Mouse (Mus musculus): ENCODE measurements at regions not wholly inside any gene's neighbourhood (a gene's known extent, or its start where the extent isn't known, plus 50 kb on each side); places are given as distances from the start of the nearest gene placed in this dataset.
A peak's percentile ranks its signal among the peaks of the same experiment; 100 is the strongest.

- ATAC-seq, result no peak
Observed at GRCm38 (mm10) chr13:102031416-102031815, 263.4 kb upstream of the Pik3r1 start.

DNA sequence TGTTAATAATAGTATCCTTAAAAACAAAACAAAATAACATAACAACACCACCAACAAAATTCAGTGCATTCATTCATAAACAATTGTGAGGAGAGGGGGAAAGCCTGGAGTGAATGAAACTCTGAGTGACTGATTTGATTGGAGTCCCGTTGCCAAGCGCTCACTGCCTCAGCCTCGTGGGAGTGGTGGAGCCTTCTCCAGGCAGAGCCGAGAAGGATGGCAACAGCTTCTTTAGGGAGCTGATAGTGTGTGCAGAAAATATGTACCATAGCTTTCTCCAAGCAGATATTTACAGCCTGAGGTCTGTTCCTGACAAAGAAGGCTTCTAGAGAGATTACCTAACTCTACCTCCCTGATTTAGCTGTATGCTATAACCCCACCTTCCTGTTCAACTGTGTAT lies 266.5 kb upstream of the Pik3r1 start:
- ATAC-seq, result no peak

DNA sequence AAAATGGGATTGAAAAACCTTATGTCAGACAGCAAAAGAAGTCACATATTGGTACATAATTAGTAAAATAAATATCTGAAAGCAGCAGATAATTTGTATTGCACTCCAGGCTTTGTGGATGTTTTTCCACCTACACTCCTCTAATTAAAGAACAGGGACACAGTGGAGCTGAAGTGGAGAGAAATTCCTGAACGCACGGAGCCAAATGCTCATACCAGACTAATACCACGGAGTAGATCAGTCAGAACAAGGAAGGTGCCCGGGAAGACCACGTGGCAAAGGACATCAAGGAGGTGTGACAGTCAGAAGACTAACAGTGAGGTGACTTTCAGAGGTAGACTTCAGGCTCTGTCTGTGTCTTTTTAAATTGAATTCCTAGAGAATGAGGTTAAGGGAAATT lies 268.0 kb upstream of the Pik3r1 start:
- no peak for ATAC-seq

GRCm38 (mm10) chr13:102036819-102037624 lies 269.0 kb upstream of the Pik3r1 start:
- ATAC-seq, result no peak

DNA sequence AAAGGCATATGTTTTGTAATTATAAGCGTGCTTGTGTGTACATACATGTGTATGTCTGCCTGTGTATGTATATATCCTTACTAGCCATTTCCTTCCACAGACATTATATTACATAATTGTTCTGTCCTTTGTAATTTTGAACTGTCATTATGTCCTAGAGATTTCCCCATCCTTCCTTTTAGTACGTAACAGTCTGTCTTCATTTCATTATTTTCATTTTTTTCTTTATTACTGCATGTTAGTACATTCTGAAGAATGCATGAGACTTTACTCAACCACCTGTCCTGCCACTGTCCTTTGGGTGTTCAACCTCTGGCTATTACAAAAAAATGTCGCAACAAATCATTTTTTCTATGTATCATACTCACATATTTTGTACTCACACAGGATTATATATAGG lies 292.2 kb upstream of the Pik3r1 start:
- no peak for ATAC-seq

DNA sequence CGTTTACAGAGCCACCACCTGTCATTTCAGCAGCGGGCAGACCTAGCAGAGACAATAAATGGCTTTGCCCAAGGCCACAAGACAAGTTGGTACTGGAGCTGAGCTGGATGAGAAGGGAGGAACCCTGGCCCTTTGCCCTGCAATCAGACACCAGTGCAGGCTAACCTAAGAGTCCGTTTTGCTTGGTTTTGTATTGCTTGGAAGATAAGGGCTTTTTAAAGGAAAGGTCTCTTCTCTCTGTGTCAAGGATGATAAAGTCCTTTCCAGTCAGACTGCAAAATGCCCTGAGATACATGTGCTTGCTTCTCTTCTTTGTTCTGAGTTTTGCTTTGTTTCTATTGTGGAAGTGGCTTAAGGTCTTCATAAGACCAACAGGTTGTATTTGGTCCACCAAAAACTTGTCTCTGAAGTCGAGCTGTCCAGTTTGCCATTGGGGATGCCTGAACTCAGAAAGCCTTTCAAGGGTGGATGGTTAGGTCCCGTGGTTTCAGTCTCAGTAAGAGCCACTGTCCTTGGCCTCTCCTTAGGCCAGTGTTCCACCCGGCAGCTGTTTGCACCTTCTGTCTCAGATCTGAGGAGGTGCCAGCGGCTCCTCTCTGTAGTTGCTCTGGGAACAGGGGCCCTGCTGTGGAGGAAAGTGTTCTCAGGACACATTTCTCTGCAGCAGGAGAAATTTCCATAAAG lies 296.7 kb upstream of the Pik3r1 start:
- no peak for ATAC-seq

DNA sequence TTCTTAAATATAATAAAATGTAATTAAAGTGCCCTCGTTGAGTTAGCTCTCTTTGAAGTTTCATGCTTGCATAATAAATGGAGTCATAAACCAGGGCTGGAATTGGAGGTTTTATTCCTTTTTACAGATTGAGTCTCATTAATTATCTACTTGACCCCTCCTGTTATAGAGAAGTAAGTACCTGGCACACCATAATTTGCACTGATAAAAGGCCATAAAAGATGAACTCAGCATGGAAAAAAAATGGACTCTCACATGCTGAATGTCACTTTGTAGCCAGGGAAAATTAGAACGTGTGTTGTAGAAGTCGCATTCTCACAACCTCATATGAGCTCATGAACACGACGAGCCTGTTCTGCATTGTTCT lies 297.2 kb upstream of the Pik3r1 start:
- no peak for ATAC-seq

DNA sequence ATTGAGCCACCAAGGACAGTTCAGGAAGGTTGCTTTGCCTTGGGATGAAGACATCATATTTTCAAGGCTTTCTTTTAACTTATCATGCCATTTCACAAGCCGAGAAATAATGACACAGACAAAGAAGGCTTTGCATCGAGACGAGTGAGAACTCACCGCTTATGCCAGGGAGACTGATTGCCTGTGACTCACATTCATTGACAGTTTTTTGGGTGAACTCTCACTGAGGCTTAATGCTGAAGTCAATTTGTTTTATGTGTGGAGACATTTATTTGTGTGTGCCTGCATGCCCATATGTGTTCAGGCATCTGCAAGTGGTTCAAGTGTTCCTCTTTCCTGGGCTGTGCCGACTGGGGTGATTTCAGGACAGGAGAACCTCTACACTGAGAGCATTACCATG lies 297.8 kb upstream of the Pik3r1 start:
- no peak for ATAC-seq

DNA sequence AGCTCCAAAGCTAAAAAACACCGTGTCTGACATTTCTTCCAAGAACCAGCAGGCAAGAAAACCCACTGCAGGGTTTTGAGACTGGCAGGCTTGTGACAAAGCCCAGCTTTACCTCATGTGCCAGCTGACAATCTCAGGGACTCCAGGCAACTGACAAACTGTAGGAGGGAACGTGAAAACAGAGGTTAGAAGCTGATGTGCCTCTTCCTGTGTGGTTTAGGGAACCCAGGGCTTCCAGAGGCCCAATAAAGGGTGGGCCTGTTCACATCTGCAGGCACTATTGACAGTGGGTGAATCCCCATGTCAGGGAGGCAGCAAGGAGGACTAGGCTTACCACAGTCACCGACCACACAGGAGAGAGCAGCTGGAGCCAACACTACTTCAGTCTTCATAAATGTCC lies 302.7 kb upstream of the Pik3r1 start:
- ATAC-seq, result no peak

GRCm38 (mm10) chr13:102072366-102072765 lies 304.3 kb upstream of the Pik3r1 start:
- no peak for ATAC-seq

DNA sequence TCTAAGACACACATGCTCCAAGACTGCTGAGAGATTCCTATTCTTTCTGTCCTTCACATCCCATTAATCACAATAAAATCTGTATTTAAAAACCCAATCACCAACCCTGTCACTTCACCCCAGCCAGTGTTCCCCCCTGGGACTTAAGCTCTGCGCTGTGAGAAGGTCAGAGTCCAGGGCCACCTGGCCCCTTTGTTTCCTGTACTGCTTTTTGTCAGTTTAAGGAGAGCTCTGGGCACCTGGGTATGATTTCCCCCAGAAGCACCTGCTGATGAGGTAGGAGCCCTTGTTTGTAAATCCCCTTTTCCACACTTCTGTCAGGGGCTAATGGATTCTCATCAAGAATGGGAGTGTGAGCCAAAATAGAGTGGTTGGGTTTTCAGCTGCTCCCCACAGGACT lies 319.7 kb upstream of the Pik3r1 start:
- no peak for ATAC-seq

- peak; percentile 19 for ATAC-seq
Observed at GRCm38 (mm10) chr13:102089551-102089950, 321.5 kb upstream of the Pik3r1 start.

DNA sequence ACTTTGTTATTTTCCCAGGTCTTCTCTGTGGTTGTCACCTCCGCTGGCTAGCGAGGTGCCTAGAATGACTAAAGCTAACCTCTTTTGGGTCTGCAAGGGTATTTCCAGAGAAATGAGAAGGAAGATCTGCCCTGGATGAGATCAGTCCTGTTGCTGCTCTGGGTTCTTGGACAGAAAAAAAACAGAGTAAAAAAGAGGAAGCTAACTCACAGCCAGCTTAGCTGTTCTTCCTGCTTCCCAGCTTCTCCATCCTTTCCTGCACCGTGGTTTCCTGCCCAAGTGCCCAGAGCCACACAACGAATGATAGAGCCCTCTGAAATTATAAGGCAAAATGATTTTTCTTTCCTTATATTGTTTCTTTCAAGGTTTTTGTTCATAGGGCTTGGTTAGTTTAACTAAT lies 326.2 kb upstream of the Pik3r1 start:
- ATAC-seq, result no peak

GRCm38 (mm10) chr13:102103161-102103560 lies 335.1 kb upstream of the Pik3r1 start:
- no peak for ATAC-seq

GRCm38 (mm10) chr13:102106188-102106587 lies 338.2 kb upstream of the Pik3r1 start:
- no peak for ATAC-seq

- ATAC-seq, result no peak
Observed at GRCm38 (mm10) chr13:102108204-102108603, 340.2 kb upstream of the Pik3r1 start.

DNA sequence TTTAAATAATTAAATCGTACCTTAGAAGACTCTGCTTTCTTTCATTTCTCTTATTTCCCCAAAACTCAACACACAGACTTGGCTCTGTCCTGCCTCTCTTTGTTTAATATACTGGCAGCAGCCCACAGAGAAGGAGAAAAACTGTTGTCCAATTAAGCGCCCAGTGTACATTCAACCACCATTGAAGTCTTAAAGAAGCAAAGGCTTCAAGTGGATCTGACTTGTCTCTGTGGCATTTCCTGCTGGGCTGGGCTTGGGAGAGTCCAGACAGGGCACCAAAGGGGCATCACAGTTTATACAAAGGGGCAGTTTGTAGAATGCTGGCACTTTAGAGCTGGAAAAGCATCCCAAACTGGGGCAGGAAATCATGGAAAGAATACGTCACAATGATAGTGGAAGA lies 340.9 kb upstream of the Pik3r1 start:
- no peak for ATAC-seq

GRCm38 (mm10) chr13:102113941-102114340 lies 345.9 kb upstream of the Pik3r1 start:
- no peak for ATAC-seq

DNA sequence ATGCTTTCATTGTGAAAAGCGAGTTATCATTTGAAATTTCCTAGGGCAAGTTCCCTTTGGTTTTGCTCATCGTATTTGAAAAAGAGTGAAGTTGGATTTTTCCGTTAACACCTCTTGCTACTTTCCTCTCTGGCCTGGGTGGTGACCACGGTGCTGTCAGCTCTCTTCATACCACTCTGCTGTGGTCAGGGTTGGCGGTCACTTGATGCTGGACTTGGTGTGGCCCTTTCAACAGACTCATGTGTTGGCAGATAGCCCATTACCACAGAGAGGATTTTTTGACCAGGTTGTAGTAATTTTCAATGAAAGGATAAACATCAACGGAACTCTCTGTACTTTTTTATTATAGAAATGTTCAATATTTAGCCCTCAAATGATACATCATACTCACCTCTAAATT lies 354.3 kb upstream of the Pik3r1 start:
- no peak for ATAC-seq

- no peak for ATAC-seq
Observed at GRCm38 (mm10) chr13:102127933-102128430, 360.0 kb upstream of the Pik3r1 start.

- ATAC-seq, result no peak
Observed at GRCm38 (mm10) chr13:102131459-102131858, 363.4 kb upstream of the Pik3r1 start.

DNA sequence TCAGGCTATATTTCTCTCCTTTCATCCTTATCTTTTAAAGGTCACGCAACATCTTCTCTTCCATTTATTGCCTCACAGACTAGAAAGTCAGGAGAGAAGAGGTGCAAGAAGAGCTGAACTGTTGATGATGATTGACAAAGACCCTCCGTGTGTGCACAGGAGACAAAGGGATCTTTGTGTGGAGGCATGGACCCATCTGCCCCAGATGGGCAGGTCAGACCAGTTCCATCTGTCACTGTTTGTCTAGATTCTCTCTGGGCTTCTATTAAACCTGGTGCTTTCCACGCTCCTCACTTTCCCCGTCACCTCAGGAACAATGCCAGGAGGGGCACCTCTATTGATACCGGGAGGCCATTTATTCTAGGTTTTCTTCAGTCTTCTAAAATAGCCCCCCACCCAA lies 364.1 kb upstream of the Pik3r1 start:
- no peak for ATAC-seq

DNA sequence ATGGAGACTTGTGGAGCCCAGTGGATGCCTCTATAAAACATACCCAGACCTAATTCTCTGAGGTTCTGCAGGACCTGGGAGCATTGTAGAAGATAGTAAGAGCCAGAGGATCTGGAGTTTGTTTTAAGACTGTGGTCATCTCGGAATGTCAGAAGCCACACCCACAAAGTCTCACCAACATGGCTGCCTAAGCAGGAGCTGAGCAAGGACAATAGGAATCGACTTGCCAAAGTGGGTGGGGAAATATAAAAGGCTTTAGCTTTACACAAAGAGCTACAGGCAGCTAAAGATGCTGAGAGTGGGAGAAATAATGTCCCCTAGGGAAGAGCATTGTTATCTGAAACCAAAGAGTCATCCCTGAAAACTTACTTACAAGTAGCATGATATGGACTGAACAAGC lies 364.7 kb upstream of the Pik3r1 start:
- ATAC-seq, result no peak

GRCm38 (mm10) chr13:102135210-102135609 lies 367.2 kb upstream of the Pik3r1 start:
- no peak for ATAC-seq

Measured in activated CD4-positive, CD25-positive, alpha-beta regulatory T cell, adult 4 months (primary cell).